Comparison of ENCODE assay signal across 19 mouse cellular contexts in the genomic region with DNA sequence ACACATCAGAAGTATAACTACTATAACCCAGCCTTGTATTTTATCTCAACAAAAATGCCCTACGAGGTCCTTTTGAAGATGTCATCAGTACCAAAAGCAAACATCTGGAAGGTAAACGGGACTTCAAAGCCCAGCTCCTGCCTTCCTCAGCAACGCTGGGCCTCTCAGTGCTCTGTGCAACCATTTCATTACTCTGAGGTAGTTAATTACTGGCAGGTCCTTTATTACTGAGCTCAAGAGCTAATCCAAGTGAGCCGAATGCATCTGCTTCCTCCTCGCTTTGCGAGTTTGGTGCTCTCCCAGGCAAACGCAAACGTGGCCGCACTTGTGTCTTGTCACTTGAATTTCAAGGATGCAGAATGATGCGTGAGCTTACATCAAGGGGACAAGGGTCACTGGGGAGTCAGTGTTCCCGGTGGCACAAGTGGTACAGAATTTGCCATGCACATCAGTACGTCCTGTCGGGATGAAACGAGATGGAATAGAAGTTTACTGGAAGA.
A peak's percentile ranks its signal among the peaks of the same experiment; 100 is the strongest.
DNase-seq lines count a peak whose midpoint lies in the region; ATAC-seq lines count a peak whose summit lies in the region.
"Had no signal": no experiment of that assay in that cellular context is flagged by ENCODE, and none has a peak within 500 bp of the region (broad histone marks: within the 10 kb centered on the region; RNA-seq: fewer than 3 reads in every experiment).

No protein-coding gene starts in this region.

- ATAC-seq in forebrain, embryonic 13.5 days: no peak
- ATAC-seq in forebrain, embryonic 15.5 days (replicated peaks): no peak
- peak; percentile 69; the same call in 1 of the 2 replicates for ATAC-seq in neural tube, embryonic 13.5 days (ENCODE audit: low read depth)
- ATAC-seq in midbrain, embryonic 12.5 days (ENCODE audit: low FRiP score, low read depth): 0 out of 2 replicates have a peak, but pooled peaks have one; percentile 38

- H3K4me1 ChIP-seq in forebrain, embryonic 13.5 days: peaks cover 8% of the 10 kb centered on the region
- peaks cover 4% of the 10 kb centered on the region; the same call in 1 of the 2 replicates for H3K4me1 ChIP-seq in forebrain, embryonic 15.5 days
- H3K4me1 ChIP-seq in neural tube, embryonic 13.5 days (replicated peaks): peaks cover 9% of the 10 kb centered on the region; the same call in 1 of the 2 replicates
- H3K4me1 ChIP-seq in midbrain, embryonic 12.5 days: peaks cover 7% of the 10 kb centered on the region; the same call in 1 of the 2 replicates
- H3K4me1 ChIP-seq: embryonic facial prominence, embryonic 12.5 days; hindbrain, embryonic 10.5 days; limb, embryonic 15.5 days; liver, embryonic 15.5 days had no signal

- no peaks in the 10 kb centered on the region for H3K36me3 ChIP-seq in forebrain, embryonic 13.5 days (ENCODE audit: poor library complexity, severe bottlenecking)
- no peaks in the 10 kb centered on the region for H3K36me3 ChIP-seq in forebrain, embryonic 15.5 days
- H3K36me3 ChIP-seq in neural tube, embryonic 13.5 days: no peaks in the 10 kb centered on the region
- no peaks in the 10 kb centered on the region for H3K36me3 ChIP-seq in midbrain, embryonic 12.5 days
- H3K36me3 ChIP-seq: embryonic facial prominence, embryonic 12.5 days; hindbrain, embryonic 10.5 days; limb, embryonic 15.5 days; liver, embryonic 15.5 days had no signal

- no peak overlapping the region for H3K4me3 ChIP-seq in forebrain, embryonic 13.5 days
- no peak overlapping the region for H3K4me3 ChIP-seq in forebrain, embryonic 15.5 days
- no peak overlapping the region for H3K4me3 ChIP-seq in neural tube, embryonic 13.5 days
- H3K4me3 ChIP-seq in midbrain, embryonic 12.5 days: no peak overlapping the region
- H3K4me3 ChIP-seq: embryonic facial prominence, embryonic 12.5 days; erythroblast, embryonic 14.5 days; hindbrain, embryonic 10.5 days; limb, embryonic 15.5 days; liver, embryonic 15.5 days had no signal

- no peaks in the 10 kb centered on the region for H3K27me3 ChIP-seq in forebrain, embryonic 13.5 days
- H3K27me3 ChIP-seq in forebrain, embryonic 15.5 days: no peaks in the 10 kb centered on the region
- no peaks in the 10 kb centered on the region for H3K27me3 ChIP-seq in neural tube, embryonic 13.5 days
- no peaks in the 10 kb centered on the region for H3K27me3 ChIP-seq in midbrain, embryonic 12.5 days
- H3K27me3 ChIP-seq: embryonic facial prominence, embryonic 12.5 days; limb, embryonic 15.5 days; liver, embryonic 15.5 days had no signal

- no peak for DNase-seq in neural tube, embryonic 10.5 days (ENCODE audit: extremely low spot score, low spot score)
- DNase-seq in retina, postnatal 1 day: peak; percentile 39
- no peak for DNase-seq in left cerebral cortex, adult 18-20 months (ENCODE audit: low spot score in 2 of 2)
- DNase-seq in MN1 (ENCODE audit: low spot score): no peak
- DNase-seq: adrenal gland, postnatal 25 days; cerebellum, adult 11-12 months; cerebellum, postnatal 25 days; kidney, adult 8-10 months; right cerebral cortex, adult 18-20 months had no signal

- no peak overlapping the region for H3K27ac ChIP-seq in forebrain, embryonic 13.5 days
- no peak overlapping the region for H3K27ac ChIP-seq in forebrain, embryonic 15.5 days (replicated peaks)
- no peak overlapping the region for H3K27ac ChIP-seq in neural tube, embryonic 13.5 days (replicated peaks)
- no peak overlapping the region for H3K27ac ChIP-seq in midbrain, embryonic 12.5 days (replicated peaks)
- H3K27ac ChIP-seq: embryonic facial prominence, embryonic 12.5 days; hindbrain, embryonic 10.5 days; limb, embryonic 15.5 days; liver, embryonic 15.5 days; stomach, postnatal 0 days had no signal

- WGBS in forebrain, embryonic 13.5 days: 38% methylated on average over 14 of the region's 14 CpGs
- WGBS in forebrain, embryonic 15.5 days: 35% methylated on average over 14 of the region's 14 CpGs
- 35% methylated on average over 14 of the region's 14 CpGs for WGBS in neural tube, embryonic 13.5 days
- 43% methylated on average over 14 of the region's 14 CpGs for WGBS in midbrain, embryonic 12.5 days

- peak overlapping the region; percentile 20; the same call in 1 of the 2 replicates for H3K4me2 ChIP-seq in forebrain, embryonic 13.5 days
- H3K4me2 ChIP-seq in forebrain, embryonic 15.5 days (replicated peaks): no peak overlapping the region
- H3K4me2 ChIP-seq in neural tube, embryonic 13.5 days: no peak overlapping the region
- H3K4me2 ChIP-seq in midbrain, embryonic 12.5 days (replicated peaks): no peak overlapping the region; the same call in 1 of the 2 replicates
- H3K4me2 ChIP-seq: embryonic facial prominence, embryonic 12.5 days; limb, embryonic 15.5 days; liver, embryonic 15.5 days had no signal

- no peaks in the 10 kb centered on the region for H3K9me3 ChIP-seq in forebrain, embryonic 13.5 days (replicated peaks)
- H3K9me3 ChIP-seq in forebrain, embryonic 15.5 days: no peaks in the 10 kb centered on the region
- no peaks in the 10 kb centered on the region for H3K9me3 ChIP-seq in neural tube, embryonic 13.5 days
- H3K9me3 ChIP-seq in midbrain, embryonic 12.5 days: no peaks in the 10 kb centered on the region
- H3K9me3 ChIP-seq: embryonic facial prominence, embryonic 12.5 days; hindbrain, embryonic 10.5 days; limb, embryonic 15.5 days; liver, embryonic 15.5 days had no signal

- H3K9ac ChIP-seq in forebrain, embryonic 13.5 days: no peak overlapping the region
- H3K9ac ChIP-seq in forebrain, embryonic 15.5 days (replicated peaks): no peak overlapping the region
- no peak overlapping the region for H3K9ac ChIP-seq in neural tube, embryonic 13.5 days
- H3K9ac ChIP-seq in midbrain, embryonic 12.5 days (replicated peaks): no peak overlapping the region
- H3K9ac ChIP-seq: embryonic facial prominence, embryonic 12.5 days; limb, embryonic 15.5 days; liver, embryonic 15.5 days had no signal

Comparison
In these comparisons a context has a peak if more than half of its experiments do, and no peak if none do; other contexts are left out.
1. ATAC-seq: peak in neural tube, embryonic 13.5 days (single experiment) and midbrain, embryonic 12.5 days (single experiment); none in forebrain, embryonic 13.5 days (single experiment) and forebrain, embryonic 15.5 days (single experiment).